30 mouse cellular contexts compared by ENCODE assay signal in the genomic region with DNA sequence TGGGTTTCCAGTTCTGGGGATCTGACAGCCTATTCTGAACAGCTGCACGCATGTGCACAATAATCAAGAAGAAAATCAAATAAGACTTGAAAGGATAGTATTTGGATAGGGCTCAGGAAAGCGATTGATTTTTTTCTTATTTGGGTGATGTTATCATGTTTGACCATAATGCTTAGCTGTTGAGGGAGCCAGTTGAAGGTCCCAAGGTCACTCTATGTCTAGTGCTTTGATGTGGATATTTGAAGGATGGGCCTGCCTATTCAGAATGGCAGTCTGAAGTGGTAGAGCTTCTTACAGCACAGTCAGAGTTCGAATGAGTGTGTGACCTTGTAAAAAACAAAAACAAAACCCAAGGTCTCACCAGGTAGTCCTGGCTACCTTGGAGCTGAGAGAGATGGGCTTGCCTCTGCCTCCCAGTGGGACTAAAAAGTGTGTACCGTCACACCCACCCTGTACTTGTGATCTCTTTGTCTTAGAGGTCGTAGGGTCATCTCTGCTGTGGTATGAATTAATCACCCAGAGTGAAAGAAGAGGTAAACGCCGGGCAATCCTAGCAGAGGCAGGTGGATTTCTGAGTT. TPM values are rescaled to one million over a fixed set of nuclear protein-coding genes. Genes with fewer than 3 reads are reported as not detected.
"Had no signal": no experiment of that assay in that cellular context is flagged by ENCODE, and none has a peak within 500 bp of the region (broad histone marks: within the 10 kb centered on the region; RNA-seq: fewer than 3 reads in every experiment).

No protein-coding gene starts in this region.

- ATAC-seq: intestine, embryonic 16.5 days; midbrain, embryonic 13.5 days; midbrain, embryonic 16.5 days had no signal

- H3K4me2 ChIP-seq: limb, embryonic 13.5 days; liver, embryonic 13.5 days; lung, embryonic 15.5 days; midbrain, embryonic 13.5 days; neural tube, embryonic 12.5 days; neural tube, embryonic 15.5 days had no signal

- DNase-seq: kidney, adult 18-20 months; kidney, adult 9 months; kidney, postnatal 14 days; kidney, postnatal 4 days; layer of hippocampus, adult 9-11 months; liver, embryonic 13.5 days; lung, adult 18-20 months; lung, postnatal 10 days; lung, postnatal 36 days; right cerebral cortex, adult 18-20 months; right cerebral cortex, postnatal 14 days; right cerebral cortex, postnatal 4 days; thymus, adult 18-20 months; thymus, postnatal 36 days had no signal

- H3K27me3 ChIP-seq: limb, embryonic 13.5 days; liver, embryonic 13.5 days; lung, embryonic 15.5 days; megakaryocyte, embryonic 14.5 days; midbrain, embryonic 13.5 days; neural tube, embryonic 12.5 days; neural tube, embryonic 15.5 days had no signal

- H3K9me3 ChIP-seq: limb, embryonic 10.5 days; limb, embryonic 13.5 days; liver, embryonic 13.5 days; lung, embryonic 15.5 days; megakaryocyte, embryonic 14.5 days; midbrain, embryonic 10.5 days; midbrain, embryonic 13.5 days; neural tube, embryonic 12.5 days; neural tube, embryonic 15.5 days had no signal

- H3K4me3 ChIP-seq: limb, embryonic 10.5 days; limb, embryonic 13.5 days; liver, embryonic 13.5 days; lung, embryonic 15.5 days; megakaryocyte, embryonic 14.5 days; midbrain, embryonic 10.5 days; midbrain, embryonic 13.5 days; neural tube, embryonic 12.5 days; neural tube, embryonic 15.5 days had no signal

- H3K9ac ChIP-seq: limb, embryonic 13.5 days; liver, embryonic 13.5 days; lung, embryonic 15.5 days; midbrain, embryonic 13.5 days; neural tube, embryonic 12.5 days; neural tube, embryonic 15.5 days had no signal

- H3K27ac ChIP-seq: limb, embryonic 10.5 days; limb, embryonic 13.5 days; liver, embryonic 13.5 days; lung, embryonic 15.5 days; midbrain, embryonic 10.5 days; midbrain, embryonic 13.5 days; neural tube, embryonic 12.5 days; neural tube, embryonic 15.5 days had no signal

RNA-seq across cellular contexts. Expression of a gene that starts 52.1 kb away (rescaled TPM):
- total RNA-seq: layer of hippocampus, adult 18-20 months; layer of hippocampus, postnatal 25 days; left cerebral cortex, adult 18-20 months; left cerebral cortex, postnatal 25 days had no signal
- polyA plus RNA-seq: liver, embryonic 13.5 days; stomach, embryonic 14.5 days; urinary bladder, adult 2 months had no signal
